ENCODE assay signal across 19 mouse cellular contexts in the genomic region with DNA sequence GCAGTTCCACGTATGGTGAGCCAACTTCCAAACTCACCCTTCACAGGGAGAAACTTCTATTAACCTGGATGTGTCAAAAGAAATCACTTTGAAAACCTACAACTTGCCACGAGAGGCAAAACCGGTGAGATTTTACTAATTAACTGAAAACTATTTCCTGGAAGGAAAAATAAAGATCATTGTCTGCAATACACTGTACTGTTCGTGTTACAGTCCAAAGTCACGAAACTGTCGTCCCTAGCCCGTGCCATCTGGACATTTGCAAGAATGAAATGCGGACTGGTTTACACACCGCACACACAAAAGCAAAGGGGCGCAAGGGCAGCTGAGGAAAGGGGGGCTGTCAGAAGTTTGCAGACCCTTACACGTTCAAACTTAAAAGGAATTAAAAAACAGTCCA.
"Had no signal": no experiment of that assay in that cellular context is flagged by ENCODE, and none has a peak within 500 bp of the region (broad histone marks: within the 10 kb centered on the region; RNA-seq: fewer than 3 reads in every experiment).

No protein-coding gene starts in this region.

- H3K4me1 ChIP-seq: lung, embryonic 15.5 days; midbrain, embryonic 13.5 days; midbrain, embryonic 15.5 days; stomach, embryonic 15.5 days had no signal

- H3K36me3 ChIP-seq: midbrain, embryonic 15.5 days had no signal

- H3K9ac ChIP-seq: liver, postnatal 0 days; lung, embryonic 15.5 days; midbrain, embryonic 13.5 days; midbrain, embryonic 15.5 days; neural tube, embryonic 12.5 days; stomach, embryonic 15.5 days had no signal

- H3K27ac ChIP-seq: lung, embryonic 15.5 days; macrophage; midbrain, embryonic 13.5 days; midbrain, embryonic 15.5 days; neural tube, embryonic 12.5 days; stomach, embryonic 15.5 days; stomach, postnatal 0 days had no signal

- H3K4me2 ChIP-seq: lung, embryonic 15.5 days; midbrain, embryonic 11.5 days; midbrain, embryonic 13.5 days; midbrain, embryonic 15.5 days; neural tube, embryonic 12.5 days; stomach, embryonic 15.5 days had no signal

- H3K9me3 ChIP-seq: lung, embryonic 15.5 days; midbrain, embryonic 13.5 days; midbrain, embryonic 15.5 days; neural tube, embryonic 12.5 days; stomach, embryonic 15.5 days had no signal

- DNase-seq: liver, postnatal 0 days; lung, adult 2 months; lung, postnatal 14 days; lung, postnatal 36 days; right cerebral cortex, postnatal 25 days; right cerebral cortex, postnatal 4 days; thymus, adult 2 months; thymus, postnatal 25 days; thymus, postnatal 4 days had no signal

- H3K4me3 ChIP-seq: lung, embryonic 15.5 days; megakaryocyte, embryonic 14.5 days; midbrain, embryonic 13.5 days; midbrain, embryonic 15.5 days; neural tube, embryonic 12.5 days; stomach, embryonic 15.5 days had no signal

- H3K27me3 ChIP-seq: lung, embryonic 15.5 days; megakaryocyte, embryonic 14.5 days; midbrain, embryonic 13.5 days; midbrain, embryonic 15.5 days; neural tube, embryonic 12.5 days; stomach, embryonic 15.5 days had no signal

- ATAC-seq: liver, postnatal 0 days; lung, postnatal 0 days; midbrain, embryonic 15.5 days had no signal
